Mouse (Mus musculus) erythroblast, adult 5-6 weeks (primary cell): ENCODE data around the gene Resf1. TPM values are rescaled to one million over a fixed set of nuclear protein-coding genes. Genes with fewer than 3 reads are reported as not detected.
"Not testable (repeated sequence)": the region's sequence is repeated elsewhere in the genome, so short reads cannot be mapped to it uniquely, and the experiment has no call there.

ENCODE experiments used
- ATAC-seq: replicated peaks from 2 replicates; pipeline ENCODE4 v1.8.0; 2016; ENCODE audit warnings: moderate number of reproducible peaks, mild to moderate bottlenecking, moderate TSS enrichment, inconsistent platforms; ENCODE audit not compliant: poor library complexity, low FRiP score, severe bottlenecking
- total RNA-seq, 2 experiments: library from RNA; stranded (forward) in 1 of 2; stranded (reverse) in 1 of 2; fragments of 150-400 nt in 1 of 2; fragments of 200-764, 138-1000 nt in 1 of 2; gene quantifications; 2 replicates each; pipeline versions ENCODE4 v1.2.3 to v1.2.4; 2015 to 2017; ENCODE audit warnings: low replicate concordance in 2 of 2

The Resf1 gene
- total RNA-seq (2015; ENCODE audit: low replicate concordance), result 232 and 275 TPM in 2 replicates
- total RNA-seq (2017; ENCODE audit: low replicate concordance), result 271 and 321 TPM in 2 replicates

DNA sequence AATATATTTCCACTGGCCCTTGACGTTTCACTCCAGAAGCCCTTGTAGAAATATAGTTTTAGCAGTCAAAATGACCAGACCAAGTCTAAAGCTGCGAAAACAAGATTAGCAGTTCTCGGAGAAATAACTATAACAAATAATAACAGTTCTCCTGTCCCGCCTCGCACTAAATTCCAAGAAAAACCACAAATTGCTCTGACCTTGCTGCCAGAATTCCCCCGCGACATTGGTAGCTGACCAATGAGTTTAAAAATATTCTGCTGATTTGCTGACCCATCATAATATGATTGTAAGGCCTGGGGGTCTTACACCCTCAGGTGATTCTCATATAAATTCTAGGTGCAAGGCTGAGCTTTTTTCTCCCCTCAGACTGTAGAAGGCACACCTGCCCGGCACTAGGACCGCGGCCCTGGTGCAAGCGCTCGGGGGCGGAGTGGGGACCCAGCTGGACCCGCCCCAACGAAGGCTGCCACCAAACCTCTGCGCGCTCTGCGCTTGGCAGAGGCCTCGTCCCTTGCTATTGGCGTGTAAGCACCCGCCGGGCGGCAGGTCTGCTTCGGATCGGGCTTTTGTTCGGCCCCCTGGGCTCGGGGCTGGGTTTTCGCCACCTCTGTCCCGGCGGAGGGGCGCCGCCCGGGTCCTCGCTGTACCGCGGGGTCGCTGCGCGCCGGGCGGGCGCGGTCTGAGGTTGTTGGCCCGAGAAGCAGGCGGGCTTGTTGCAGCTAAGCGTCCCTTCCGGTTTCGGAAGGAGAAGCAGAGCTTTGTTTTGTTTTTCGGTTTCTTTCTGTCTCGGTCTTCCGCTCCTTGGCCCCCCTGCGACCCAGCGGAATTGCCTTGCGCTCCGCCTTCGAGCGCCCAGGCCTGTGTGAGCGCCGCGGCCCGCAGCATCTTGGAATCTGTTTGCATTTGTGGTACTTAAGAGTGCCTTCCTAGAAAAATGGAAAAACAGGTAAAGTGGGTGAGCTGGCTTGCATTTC is at the start of gene Resf1:
Gene Resf1 (plus strand): TSS at position 459 of the 977 bp plus-strand sequence.
- ATAC-seq, result peak; percentile 90

DNA sequence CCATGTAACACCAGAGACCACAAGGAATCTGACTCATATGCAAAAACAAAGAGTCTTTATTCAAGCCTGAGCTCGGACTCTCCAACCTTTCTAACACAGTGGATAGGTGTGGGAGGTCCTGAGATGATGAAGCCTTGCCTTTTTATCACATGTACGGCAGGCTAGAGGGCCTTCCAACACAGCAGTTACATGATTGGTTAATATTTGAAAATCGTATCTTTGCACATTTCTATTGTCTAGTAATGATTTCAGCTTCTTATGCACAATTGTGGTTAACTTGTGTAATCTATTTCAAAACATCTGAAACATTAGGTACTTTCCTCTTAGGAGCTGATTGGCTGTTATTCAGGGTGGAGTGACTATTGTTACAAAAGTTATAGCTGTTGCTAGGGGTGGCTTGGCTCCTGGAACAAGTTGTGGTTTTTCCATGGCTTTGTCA is 48.4 kb upstream of the Resf1 start:
- ATAC-seq, result no peak

DNA sequence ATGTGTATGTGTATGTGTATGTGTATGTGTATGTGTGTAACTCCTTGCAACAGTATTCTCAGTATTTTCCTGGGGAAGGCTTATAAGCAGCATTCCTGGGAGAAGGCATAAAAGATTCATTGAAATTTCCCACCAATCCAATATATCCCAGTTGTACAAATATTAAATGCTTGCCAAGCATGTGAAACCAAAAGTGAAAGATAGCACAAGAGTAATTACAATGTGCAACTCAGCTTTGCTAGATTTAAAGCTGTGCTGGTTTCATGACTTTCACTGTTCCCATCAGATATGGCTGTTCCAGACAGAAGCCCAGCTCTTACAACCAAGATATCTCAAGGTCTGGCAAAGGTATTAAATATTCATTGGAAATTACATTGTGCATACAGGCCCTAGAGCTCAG is 41.3 kb upstream of the Resf1 start:
- ATAC-seq, result no peak

DNA sequence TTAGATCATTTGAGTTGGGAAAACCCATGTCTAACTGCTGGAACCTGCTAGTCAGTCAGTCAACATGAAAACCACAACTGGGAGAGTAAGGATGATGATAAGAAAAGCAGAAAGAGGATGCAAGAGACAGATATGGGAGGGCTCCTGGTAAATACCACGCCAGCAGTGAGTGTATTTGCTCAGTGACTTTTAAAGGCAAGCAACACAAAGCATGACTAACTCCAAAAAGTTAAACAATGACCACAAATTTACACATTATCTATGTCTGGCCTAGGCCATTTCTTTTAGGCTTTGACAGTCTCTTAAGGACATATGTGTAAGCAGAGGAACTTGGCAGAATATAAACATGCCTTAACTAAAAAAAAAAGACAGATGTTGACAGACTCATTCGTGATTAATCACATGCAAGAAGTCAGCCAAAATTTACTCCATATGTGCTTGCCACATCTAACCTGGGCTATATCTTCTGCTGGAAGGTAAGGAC is 30.9 kb upstream of the Resf1 start:
- peak; percentile 96 for ATAC-seq

GRCm38 (mm10) chr6:149278866-149279265 is 30.3 kb upstream of the Resf1 start:
- ATAC-seq, result peak; percentile 56

DNA sequence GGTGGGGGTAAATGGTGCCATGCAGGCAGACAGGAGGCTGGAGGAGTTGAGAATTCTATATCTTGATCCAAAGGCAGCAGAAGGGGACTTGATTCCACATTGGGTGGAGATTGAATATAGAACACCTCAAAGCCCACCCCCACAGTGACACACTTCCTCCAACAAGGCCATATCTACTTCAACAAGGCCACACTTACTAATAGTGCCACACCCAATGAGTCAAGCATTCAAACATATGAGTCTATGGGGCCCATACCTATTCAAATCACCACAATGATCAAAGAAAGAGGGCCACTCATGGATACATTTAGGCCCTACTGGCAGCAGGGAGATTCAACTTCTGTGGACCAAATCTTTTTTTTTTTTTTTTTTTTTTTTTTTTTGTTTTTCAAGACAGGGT is 28.7 kb upstream of the Resf1 start:
- ATAC-seq, result no peak

DNA sequence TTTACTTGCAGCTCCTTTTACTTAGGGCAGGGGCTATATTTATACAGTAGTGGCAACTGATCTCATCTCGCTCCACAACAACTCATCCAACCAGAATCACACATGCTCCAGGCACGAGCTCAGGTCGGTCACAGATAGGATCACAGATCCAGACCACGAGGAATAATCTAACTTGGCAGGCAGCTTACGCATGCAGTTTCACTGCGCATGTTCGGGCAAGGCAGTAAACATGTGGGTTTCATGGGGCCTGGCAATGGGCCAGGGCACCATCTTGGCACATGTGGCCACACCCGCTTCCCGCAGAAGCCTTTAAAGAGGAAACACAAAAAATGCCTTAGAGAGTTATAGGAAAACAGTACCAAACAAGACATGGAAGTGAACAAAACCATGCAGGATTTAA is 21.0 kb upstream of the Resf1 start:
- ATAC-seq, result peak; percentile 70

- not testable (repeated sequence) for ATAC-seq
Observed at GRCm38 (mm10) chr6:149303231-149303630, 6.0 kb upstream of the Resf1 start.

- no peak for ATAC-seq
Observed at GRCm38 (mm10) chr6:149307092-149307491, 2.1 kb upstream of the Resf1 start.

DNA sequence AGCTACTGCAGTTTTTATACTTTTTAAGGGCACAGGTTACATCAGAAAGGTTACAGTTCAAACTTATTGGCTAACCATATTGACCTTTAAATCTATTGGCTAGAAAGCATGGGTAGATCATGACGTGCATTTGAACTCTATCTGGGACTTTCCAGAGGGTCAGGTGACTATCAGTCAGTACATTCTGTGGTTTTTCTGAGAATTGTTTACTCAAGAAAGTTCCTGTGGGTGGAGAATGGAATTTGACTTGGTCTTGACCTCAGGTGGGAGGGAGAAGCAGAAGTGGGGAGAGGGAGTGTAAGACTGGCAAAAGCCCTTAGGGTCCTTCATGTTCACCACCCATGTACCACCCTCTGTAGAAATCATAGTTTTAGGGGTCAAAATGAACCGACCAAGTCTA is 1.4 kb upstream of the Resf1 start:
- ATAC-seq, result no peak

GRCm38 (mm10) chr6:149310226-149310625 is 1.0 kb downstream of the Resf1 start:
- no peak for ATAC-seq

- peak; percentile 58 for ATAC-seq
Observed at GRCm38 (mm10) chr6:149311044-149311443, 1.8 kb downstream of the Resf1 start.

GRCm38 (mm10) chr6:149311778-149312177 is 2.6 kb downstream of the Resf1 start:
- ATAC-seq, result no peak

- ATAC-seq, result no peak
Observed at GRCm38 (mm10) chr6:149312221-149312620, 3.0 kb downstream of the Resf1 start.

DNA sequence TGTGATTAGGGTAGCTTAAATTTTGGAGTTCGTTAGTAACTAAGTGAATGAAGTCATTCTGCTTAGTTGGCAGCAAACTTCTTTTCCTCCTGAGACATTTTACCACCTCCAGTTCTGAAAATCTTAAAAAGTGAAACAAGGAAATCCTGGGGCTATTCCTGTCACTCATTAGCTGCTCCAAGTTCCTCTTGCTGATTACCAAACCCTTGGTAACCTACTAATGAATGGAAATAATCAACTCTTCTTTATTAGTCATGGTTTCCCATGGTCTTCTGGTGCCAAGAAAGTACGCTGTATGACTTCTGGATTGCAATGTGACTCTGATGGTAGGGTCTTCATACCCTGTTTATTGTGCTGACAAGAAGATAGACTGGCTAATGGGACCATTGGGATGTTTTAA is 5.7 kb downstream of the Resf1 start:
- no peak for ATAC-seq

GRCm38 (mm10) chr6:149323523-149324241 is 14.5 kb downstream of the Resf1 start:
- 0 out of 2 replicates have a peak, but pooled peaks have one; percentile 12 for ATAC-seq

GRCm38 (mm10) chr6:149324242-149324633 is 15.0 kb downstream of the Resf1 start:
- ATAC-seq, result no peak

GRCm38 (mm10) chr6:149329071-149329470 is 19.9 kb downstream of the Resf1 start:
- no peak for ATAC-seq

- no peak for ATAC-seq
Observed at GRCm38 (mm10) chr6:149330332-149330731, 21.1 kb downstream of the Resf1 start.

DNA sequence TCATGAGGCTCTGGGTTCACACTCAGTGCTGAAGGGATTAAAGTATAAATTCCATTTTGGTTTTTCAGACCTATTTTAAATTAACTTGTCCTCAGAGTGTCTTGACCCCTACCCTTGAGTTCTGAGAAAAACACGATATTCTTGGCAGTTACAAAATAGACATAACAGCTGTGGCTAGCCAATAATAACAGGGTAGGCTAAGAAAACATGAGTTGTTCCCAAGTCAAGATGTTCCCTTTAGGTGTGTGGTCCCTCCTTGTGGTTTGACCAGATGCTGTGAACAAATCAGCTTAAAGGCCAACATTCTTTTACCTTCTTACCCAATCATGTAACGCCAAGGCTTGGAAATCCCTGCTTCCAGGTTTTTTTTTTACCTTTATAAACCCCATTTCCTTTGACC is 23.8 kb downstream of the Resf1 start:
- no peak for ATAC-seq
